Mouse (Mus musculus) T-cell, adult 2 months (primary cell): ENCODE data around the gene Fancd2.
A peak's percentile ranks its signal among the peaks of the same experiment; 100 is the strongest.

Experiments used
- DNase-seq: peaks from one replicate; pipeline ENCODE4 v3.0.0; 2022; ENCODE audit warnings: low spot score

Gene Fancd2

DNA sequence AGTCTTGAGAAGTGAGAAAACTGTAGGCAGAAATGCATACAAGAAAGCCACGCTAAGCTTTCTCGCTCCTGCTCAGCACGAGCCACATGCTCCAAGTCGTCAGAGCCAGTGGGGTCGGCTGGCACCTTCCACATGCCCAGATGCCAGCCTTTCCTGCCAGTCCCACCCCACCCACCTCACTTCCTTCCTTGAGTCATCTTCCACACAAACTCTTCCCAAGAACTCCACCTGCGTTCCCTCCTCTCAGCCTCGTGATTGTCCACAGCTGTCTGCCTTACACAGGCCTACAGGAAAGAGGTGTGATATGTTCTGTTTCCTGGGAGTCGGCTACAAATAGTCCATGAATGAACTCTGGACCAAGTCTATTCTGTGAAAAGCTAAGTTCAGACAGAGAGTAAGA is 8.1 kb upstream of the Fancd2 start:
- DNase-seq = no peak

GRCm38 (mm10) chr6:113531840-113532404 is 440 bp downstream of the Fancd2 start:
- no peak for DNase-seq

- no peak for DNase-seq
These were observed 3.4 kb downstream of the Fancd2 start for GRCm38 (mm10) chr6:113534886-113535285.

DNA sequence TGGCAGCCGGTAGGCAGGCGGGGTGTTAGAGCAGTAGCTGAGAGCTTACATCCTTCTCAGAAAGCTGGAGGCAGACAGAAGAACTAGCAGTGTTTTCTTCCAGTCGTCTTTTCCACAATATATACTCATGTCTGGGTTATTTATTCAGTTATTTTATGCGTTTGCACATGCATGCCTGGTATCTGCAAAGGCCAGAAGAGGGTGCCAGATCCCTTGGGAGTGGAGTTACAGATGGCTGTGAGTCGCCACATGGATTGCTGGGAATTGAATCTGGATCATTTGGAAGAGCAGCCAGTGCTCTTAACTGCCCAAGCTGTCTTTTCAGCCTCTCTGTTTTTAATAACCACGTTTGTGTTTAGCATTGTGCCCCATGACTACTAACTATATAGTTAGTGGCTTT is 10.1 kb downstream of the Fancd2 start:
- DNase-seq = no peak

DNA sequence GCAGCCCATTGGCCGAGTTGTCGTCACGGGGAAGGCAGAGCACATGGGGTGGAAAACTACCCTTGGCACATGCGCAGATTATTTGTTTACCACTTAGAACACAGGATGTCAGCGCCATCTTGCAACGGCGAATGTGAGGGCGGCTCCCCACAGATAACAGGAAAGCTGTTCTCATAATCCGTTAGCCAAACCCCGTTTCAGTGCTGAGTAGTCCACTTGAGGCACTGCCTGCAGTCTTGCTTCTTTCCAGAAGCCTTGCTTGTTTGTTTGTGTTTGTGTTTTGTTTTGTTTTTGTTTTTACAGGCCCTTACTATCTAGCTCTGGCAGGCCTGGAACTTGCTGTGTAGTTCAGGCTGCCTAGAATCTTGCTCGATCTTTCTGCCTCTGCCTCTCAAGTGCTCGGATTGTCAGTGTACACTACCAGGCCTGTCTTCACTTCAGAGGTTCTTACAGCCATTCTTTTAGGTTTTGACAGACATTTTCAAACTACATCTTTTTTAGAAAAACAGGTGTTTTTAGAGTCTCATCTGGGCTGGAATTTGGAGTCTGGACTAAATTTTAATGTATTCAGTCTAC is 12.5 kb downstream of the Fancd2 start:
- DNase-seq = no peak

DNA sequence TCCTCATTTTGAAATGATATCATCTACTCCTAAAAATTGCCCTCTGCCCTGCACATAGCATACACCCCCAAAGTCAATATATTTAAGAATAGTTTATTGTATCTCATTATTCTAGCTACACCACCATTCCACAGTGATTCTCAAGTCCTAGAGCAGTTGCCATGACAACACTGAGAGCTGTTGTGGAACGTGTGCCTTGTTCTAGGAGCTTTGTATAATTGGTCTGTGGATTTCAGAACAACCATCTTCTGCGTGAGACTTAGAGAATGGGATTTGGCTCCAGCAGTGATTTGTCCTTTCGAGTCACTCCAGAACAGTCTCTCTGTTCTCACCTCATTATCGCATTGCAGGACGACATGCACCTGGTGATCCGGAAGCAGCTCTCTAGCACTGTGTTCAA is 28.3 kb downstream of the Fancd2 start:
- DNase-seq = no peak

GRCm38 (mm10) chr6:113564557-113564956 is 33.1 kb downstream of the Fancd2 start:
- no peak for DNase-seq

DNA sequence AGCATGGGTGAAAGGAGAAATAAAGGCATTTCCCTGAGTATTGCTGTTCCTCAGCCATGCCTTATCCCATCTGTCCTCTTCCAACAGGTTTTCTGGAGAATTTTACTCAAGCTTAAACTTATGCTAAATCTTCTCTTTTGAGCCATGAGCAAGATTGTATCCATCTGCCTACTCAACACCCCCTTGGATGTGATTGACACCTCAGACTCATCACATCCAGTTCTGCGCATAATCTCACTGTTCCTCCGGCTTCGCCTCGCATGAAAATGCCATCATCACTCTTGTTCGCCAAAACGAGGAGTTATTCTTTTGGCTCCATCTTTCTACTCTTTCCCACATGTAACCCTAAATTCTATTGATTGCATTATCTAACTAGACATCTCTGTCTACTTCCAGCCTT is 44.6 kb downstream of the Fancd2 start:
- DNase-seq = no peak

DNA sequence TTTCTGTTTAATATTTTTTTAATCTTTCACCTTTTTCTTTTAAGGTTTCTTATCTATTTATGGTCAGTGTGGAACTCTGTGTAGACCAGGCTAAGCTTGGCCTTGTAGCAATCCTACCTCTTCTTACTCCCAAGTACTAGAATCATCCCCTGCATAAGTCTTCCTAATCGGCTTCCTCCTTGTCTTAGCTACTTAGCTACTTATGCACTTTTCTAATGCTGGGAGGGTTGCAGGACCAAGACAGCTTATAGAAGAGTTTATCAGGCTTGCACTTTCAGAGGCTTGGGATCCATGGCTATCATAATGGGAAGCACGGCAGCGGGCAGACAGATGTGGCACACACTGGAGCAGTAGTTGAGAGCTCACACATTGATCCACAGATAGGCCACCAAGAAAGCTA is 47.8 kb downstream of the Fancd2 start:
- DNase-seq = no peak

DNA sequence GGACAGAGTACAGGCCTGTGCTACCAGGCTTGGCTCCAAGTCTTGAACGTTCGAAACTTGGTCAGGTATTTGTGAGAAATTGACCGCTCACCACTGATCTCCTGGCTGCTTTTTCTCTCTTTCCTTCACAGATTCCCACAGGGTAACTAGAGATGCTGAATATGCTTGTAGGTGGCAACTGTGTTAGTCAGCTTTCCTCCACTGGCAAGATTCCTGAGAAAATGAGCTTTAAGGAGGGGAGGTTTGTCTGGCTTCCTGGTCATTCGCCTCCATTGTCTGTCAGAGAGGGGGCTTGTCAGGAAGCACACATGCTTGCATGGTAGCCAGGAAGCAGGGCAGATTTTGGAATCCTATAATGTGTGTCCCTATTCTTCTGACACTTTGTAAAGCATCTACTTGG is 51.5 kb downstream of the Fancd2 start:
- no peak for DNase-seq

- no peak for DNase-seq
These were observed 53.6 kb downstream of the Fancd2 start for GRCm38 (mm10) chr6:113585065-113585464.

DNA sequence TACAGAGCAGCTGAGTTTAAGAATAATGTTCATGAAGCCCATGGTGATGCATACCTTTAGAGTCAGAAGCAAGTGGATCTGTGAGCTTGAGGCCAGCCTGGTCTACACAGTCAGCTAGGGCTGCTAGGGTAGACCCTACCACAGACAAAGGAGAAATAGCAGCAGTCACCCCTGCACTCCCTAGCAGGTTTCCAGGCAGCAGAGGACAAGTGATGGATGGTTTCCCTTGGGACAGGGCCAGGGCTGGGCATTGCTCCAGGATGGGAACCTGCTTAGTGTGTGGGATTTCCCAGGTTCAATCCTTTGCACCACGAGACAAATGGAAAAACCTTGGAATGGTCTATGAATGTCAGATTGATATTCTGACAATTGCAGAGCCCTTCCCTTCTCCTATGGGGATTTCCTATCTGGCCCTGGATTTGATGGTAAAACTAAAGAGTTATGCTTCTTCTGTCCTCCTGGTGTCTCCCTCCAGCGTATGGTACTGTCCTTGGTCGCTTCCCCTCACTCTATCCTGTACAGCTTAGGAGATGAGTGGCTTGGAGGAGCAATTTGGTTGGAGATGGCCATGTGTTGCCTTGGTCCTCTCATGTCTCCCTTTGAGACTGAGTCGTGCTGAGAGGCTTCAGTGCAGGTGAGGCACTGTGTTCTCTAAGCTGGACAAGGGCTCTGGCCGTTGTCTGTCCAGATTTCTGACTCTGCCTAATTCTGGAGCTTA is 55.1 kb downstream of the Fancd2 start:
- no peak for DNase-seq

DNA sequence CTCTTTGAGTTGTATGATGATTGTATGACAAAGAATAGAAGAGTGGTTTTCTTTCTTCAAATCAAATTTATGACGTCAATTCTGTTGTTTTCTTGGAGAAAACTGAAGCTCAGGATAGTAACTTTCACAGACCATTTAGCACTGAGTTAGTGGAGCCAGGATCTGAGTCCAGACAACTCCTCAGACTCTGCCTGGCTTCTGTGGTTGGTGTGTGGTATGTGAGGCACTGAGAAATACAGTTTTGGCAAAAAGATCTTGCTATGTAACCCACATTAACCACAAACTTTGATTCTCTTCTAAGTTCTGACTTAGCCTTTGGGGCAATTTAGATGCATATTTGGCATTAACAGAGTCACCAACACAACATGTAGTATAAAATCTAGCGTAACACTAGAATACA is 61.2 kb downstream of the Fancd2 start:
- no peak for DNase-seq

DNA sequence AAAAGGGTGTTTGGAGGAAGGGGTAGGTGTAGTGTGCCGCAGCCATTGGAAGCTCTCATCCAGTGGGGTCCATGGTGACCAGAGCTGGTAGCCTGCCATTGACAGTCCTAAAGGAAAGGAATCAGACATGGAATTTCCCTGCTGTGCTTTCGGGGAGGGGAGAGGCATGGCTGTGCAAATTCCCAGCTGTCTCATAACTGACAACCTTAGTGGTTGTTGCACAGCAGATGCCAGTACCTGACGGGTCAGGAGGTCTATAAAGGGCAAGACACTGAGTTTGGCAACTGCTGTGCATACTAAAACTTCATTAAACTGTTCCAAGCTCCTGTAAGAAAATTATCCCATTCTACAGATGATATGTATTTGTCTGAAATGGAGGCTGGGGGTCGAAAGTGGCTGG is 66.5 kb downstream of the Fancd2 start:
- no peak for DNase-seq

- no peak for DNase-seq
These were observed 68.4 kb downstream of the Fancd2 start for GRCm38 (mm10) chr6:113599833-113600232.

- DNase-seq = no peak
These were observed 69.2 kb downstream of the Fancd2 start, which contains the start of gene Fancd2os for GRCm38 (mm10) chr6:113600543-113601139. TSS of gene Fancd2os (minus strand) at chr6:113600715.

GRCm38 (mm10) chr6:113602821-113603220 is 71.3 kb downstream of the Fancd2 start:
- DNase-seq = no peak

GRCm38 (mm10) chr6:113603993-113604392 is 72.5 kb downstream of the Fancd2 start:
- DNase-seq = no peak

GRCm38 (mm10) chr6:113604432-113605223 is 73.1 kb downstream of the Fancd2 start, which contains the start of gene Brk1:
TSS of gene Brk1 (plus strand) at chr6:113604772.
- peak; percentile 81 for DNase-seq

DNA sequence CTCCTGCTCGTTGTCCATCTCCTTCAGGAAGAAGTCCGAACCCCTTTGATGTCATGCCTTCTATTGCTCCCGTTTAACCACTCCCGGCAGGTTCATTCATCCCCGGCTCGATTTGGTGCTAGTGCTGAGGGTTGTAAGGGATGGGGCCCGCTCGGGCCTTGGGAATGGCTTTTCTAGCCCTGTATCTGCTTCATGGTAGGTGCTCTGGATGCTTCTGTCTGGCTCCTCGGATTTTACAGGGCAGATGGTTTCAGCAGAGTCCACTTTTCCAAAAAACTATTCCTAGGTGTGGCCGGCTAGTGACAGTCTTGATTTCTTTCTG is 73.7 kb downstream of the Fancd2 start:
- DNase-seq = no peak

- DNase-seq = no peak
These were observed 77.4 kb downstream of the Fancd2 start for GRCm38 (mm10) chr6:113608871-113609270.

DNA sequence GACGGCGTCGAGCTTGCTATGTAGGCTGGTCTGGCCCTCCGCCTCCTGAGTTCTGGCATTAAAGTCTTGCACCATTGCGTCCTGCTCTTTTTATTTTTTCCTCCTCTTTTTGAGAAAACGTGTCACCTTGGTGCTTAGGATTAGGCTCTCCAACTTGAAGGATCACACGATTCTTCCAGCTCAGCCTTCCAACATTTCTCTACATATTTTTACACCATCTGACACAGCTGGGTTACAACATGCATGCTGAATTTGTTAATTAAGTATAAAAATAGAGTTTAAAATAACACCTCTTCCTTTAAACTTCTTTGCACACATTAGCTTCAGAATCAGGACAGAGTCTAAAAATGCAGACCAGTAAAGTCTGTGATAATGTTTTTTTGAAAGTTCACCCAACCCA is 77.8 kb downstream of the Fancd2 start:
- DNase-seq = no peak
